Mouse (Mus musculus) ES-E14 (cell line): ENCODE data around the gene Dctn1. TPM values are rescaled to one million over a fixed set of nuclear protein-coding genes. Genes with fewer than 3 reads are reported as not detected.

Experiments
- DNase-seq: peaks from one replicate; pipeline ENCODE4 v3.0.0-alpha.2; 2013; ENCODE audit warnings: low read depth, low spot score
- H3K27ac ChIP-seq: 2 replicates; pipeline ENCODE4 v1.5.1; 2012; ENCODE audit warnings: low read depth, mild to moderate bottlenecking, low read length, moderate library complexity, mixed read lengths; ENCODE audit not compliant: poor library complexity, insufficient read depth, severe bottlenecking
- H3K36me3 ChIP-seq: 2 replicates; pipeline ENCODE4 v1.6.1; 2012; ENCODE audit warnings: mild to moderate bottlenecking, low read length, moderate library complexity, mixed read lengths; ENCODE audit not compliant: control insufficient read depth, poor library complexity, insufficient read depth, severe bottlenecking
- H3K4me1 ChIP-seq, 2 experiments: fragments of 150-350 bp in 1 of 2; sonication (generic) in 1 of 2; 2 replicates each; pipeline ENCODE4 v1.6.1; 2012; ENCODE audit warnings: low read length in 2 of 2, mild to moderate bottlenecking in 1 of 2, mixed read lengths in 1 of 2; ENCODE audit not compliant: control insufficient read depth in 2 of 2, insufficient read depth in 2 of 2, poor library complexity in 1 of 2
- H3K4me3 ChIP-seq, 2 experiments: fragments of 150-350 bp in 1 of 2; sonication (generic) in 1 of 2; 2 replicates each; pipeline ENCODE4 v1.5.1; 2012; ENCODE audit warnings: low read length in 2 of 2, low read depth in 1 of 2, mild to moderate bottlenecking in 1 of 2, mixed read lengths in 1 of 2; ENCODE audit not compliant: insufficient read depth in 1 of 2, poor library complexity in 1 of 2, severe bottlenecking in 1 of 2
- H3K9ac ChIP-seq: 2 replicates; pipeline ENCODE4 v1.6.1; 2012; ENCODE audit warnings: low read depth, mild to moderate bottlenecking, low read length, mixed read lengths; ENCODE audit not compliant: poor library complexity, insufficient read depth, severe bottlenecking
- H3K9me3 ChIP-seq: fragments of 150-350 bp; sonication (generic); 2 replicates; pipeline ENCODE4 v1.6.1; 2012; ENCODE audit warnings: low read depth, mild to moderate bottlenecking, low read length; ENCODE audit not compliant: control insufficient read depth, insufficient read depth
- CHD2 ChIP-seq: IDR thresholded peaks from 2 replicates; pipeline ENCODE4 v1.6.1; 2014; ENCODE audit warnings: mild to moderate bottlenecking, low read depth, low read length, inconsistent platforms
- HCFC1 ChIP-seq: IDR thresholded peaks from 2 replicates; pipeline ENCODE4 v1.6.1; 2012; ENCODE audit warnings: low read length, inconsistent platforms, borderline replicate concordance; ENCODE audit not compliant: insufficient read depth
- MAFK ChIP-seq: IDR thresholded peaks from 2 replicates; pipeline ENCODE4 v1.6.1; 2014; ENCODE audit warnings: mild to moderate bottlenecking, low read depth, low read length, inconsistent platforms; ENCODE audit not compliant: insufficient read depth
- ZC3H11A ChIP-seq: IDR thresholded peaks from 2 replicates; pipeline ENCODE4 v1.6.1; 2012; ENCODE audit warnings: low read depth, mild to moderate bottlenecking, inconsistent platforms, low read length, borderline replicate concordance
- ZNF384 ChIP-seq: IDR thresholded peaks from 2 replicates; pipeline ENCODE4 v1.6.1; 2012; ENCODE audit warnings: low read depth, low read length, inconsistent platforms
- in situ Hi-C, 2 experiments: fragments of 600-800 bp; cut with MboI; formaldehyde crosslinking; loops; one replicate each; pipeline ENCODE4 v1.15.1; 2025; ENCODE audit warnings: low sequenced_read_pairs in 2 of 2, inconsistent platforms in 1 of 2; ENCODE audit not compliant: unreplicated experiment in 2 of 2
- total RNA-seq: library from RNA; depleted of rRNA; stranded (reverse); fragments of 300-350 nt; gene quantifications from 2 replicates; pipeline ENCODE4 v1.2.3, GENCODE M21; 2012

Gene Dctn1
- total RNA-seq, 1 experiment = 40.6 TPM

GRCm38 (mm10) chr6:83142886-83143285, 22.8 kb upstream of the Dctn1 start:
- in situ Hi-C loops = no loop called here
- H3K27ac ChIP-seq = no peak overlapping the region
- H3K4me3 ChIP-seq = peak overlapping the region in 1 of 2 experiments; percentile 50; a peak in 1 of 4 replicates
- H3K4me1 ChIP-seq = peaks cover 9 to 10% of the 10 kb centered on the region in 2 experiments; a peak in 3 of 4 replicates
- DNase-seq = no peak
- TF ChIP-seq CHD2 (no peak), ZC3H11A (no peak), HCFC1 (no peak), ZNF384 (no peak), MAFK (no peak)
- H3K9ac ChIP-seq = no peak overlapping the region
- no peaks in the 10 kb centered on the region for H3K36me3 ChIP-seq
- no peaks in the 10 kb centered on the region for H3K9me3 ChIP-seq

- Histone ChIP-seq H3K4me1 (peaks cover 1 to 8% of the 10 kb centered on the region in 2 experiments; a peak in 2 of 4 replicates), H3K4me3 (no peak overlapping the region), H3K27ac (no peak overlapping the region), H3K9ac (no peak overlapping the region), H3K36me3 (no peaks in the 10 kb centered on the region), H3K9me3 (no peaks in the 10 kb centered on the region)
- in situ Hi-C loops = no loop called here
- no peak for DNase-seq
- no peak for TF ChIP-seq CHD2
- no peak for TF ChIP-seq ZNF384
- no peak for TF ChIP-seq ZC3H11A
- no peak for TF ChIP-seq HCFC1
- TF ChIP-seq MAFK = no peak
Measured at GRCm38 (mm10) chr6:83145209-83145608, 20.5 kb upstream of the Dctn1 start.

- Histone ChIP-seq H3K36me3 (no peaks in the 10 kb centered on the region), H3K4me1 (peaks cover 1 to 8% of the 10 kb centered on the region in 2 experiments; a peak in 2 of 4 replicates), H3K4me3 (peak overlapping the region in 1 of 2 experiments; percentile 5; a peak in 1 of 4 replicates), H3K27ac (no peak overlapping the region), H3K9ac (no peak overlapping the region), H3K9me3 (no peaks in the 10 kb centered on the region)
- no peak for TF ChIP-seq HCFC1
- TF ChIP-seq ZNF384 = no peak
- no peak for TF ChIP-seq CHD2
- TF ChIP-seq ZC3H11A = no peak
- DNase-seq = no peak
- in situ Hi-C loops = no loop called here
Measured at GRCm38 (mm10) chr6:83145805-83146204, 19.9 kb upstream of the Dctn1 start.

- H3K36me3 ChIP-seq = no peaks in the 10 kb centered on the region
- TF ChIP-seq CHD2 (no peak), HCFC1 (no peak), ZNF384 (no peak), ZC3H11A (no peak), MAFK (no peak)
- H3K9me3 ChIP-seq = no peaks in the 10 kb centered on the region
- peak overlapping the region in 1 of 2 experiments; percentile 8; a peak in 1 of 4 replicates for H3K4me3 ChIP-seq
- peak overlapping the region; percentile 17; the same call in 1 of the 2 replicates for H3K9ac ChIP-seq
- in situ Hi-C loops = no loop called here
- no peak for DNase-seq
- 0 out of 2 replicates have a peak overlapping the region, but pooled peaks have one; percentile 46 for H3K27ac ChIP-seq
- H3K4me1 ChIP-seq = peaks cover 1 to 10% of the 10 kb centered on the region in 2 experiments; a peak in 3 of 4 replicates
Measured at GRCm38 (mm10) chr6:83147280-83147679, 18.4 kb upstream of the Dctn1 start.
